Mouse (Mus musculus) embryonic fibroblast, embryonic 13.5 days (primary cell): Measurements from ENCODE around the gene Trim15.

Experiments used
- CTCF ChIP-seq: IDR thresholded peaks from 2 replicates; pipeline ENCODE4 v1.5.1; 2011; ENCODE audit warnings: mild to moderate bottlenecking, control low read depth, low read length, moderate library complexity, borderline replicate concordance; ENCODE audit not compliant: insufficient read depth
- POLR2A ChIP-seq: IDR thresholded peaks from 2 replicates; pipeline ENCODE4 v1.6.1; 2011; ENCODE audit warnings: low read depth, mild to moderate bottlenecking, control low read depth, low read length, moderate library complexity

DNA sequence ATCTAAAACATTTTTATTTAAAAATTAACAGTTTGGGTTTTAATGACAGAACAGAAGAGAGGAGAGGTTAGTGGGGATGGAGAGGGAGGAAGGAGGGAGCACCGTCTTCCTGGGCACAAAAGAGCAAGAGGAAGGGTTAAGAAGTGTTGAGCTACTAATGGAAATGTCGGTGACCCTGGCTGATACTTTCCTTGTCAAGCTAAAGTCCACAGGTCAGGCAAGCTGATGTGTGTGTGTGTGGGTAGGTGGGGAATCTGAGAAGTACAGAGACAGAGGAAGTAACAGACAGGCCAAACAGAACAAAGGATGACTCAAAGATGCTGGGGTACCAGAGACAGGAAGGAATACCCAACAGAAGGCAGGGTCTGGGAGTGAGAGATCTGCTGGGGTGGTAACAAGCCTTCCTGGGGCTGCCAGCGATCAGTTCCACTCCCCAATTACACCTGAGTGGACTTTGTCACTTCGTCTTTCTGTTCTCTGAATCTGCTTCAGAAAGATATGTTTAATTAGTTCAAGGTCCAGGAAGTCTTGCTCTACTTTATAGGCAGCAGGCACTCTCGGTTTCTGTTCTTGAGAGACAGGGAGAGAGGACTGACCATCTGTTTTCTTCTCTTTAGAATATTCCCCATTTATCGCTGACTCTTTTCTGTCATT, 30.7 kb upstream of the Trim15 start, which contains the start of gene Trim31:
- no peak for TF ChIP-seq CTCF
- no peak for TF ChIP-seq POLR2A
